Mouse (Mus musculus) lung, embryonic 16.5 days (tissue): ENCODE measurements at regions not wholly inside any gene's neighbourhood (a gene's known extent, or its start where the extent isn't known, plus 50 kb on each side); places are given as distances from the start of the nearest gene placed in this dataset.
"Not testable (repeated sequence)": the region's sequence is repeated elsewhere in the genome, so short reads cannot be mapped to it uniquely, and the experiment has no call there.

Source experiments
- ATAC-seq: fragments of 200-750 bp; cut with Nextera tagmentation; 2 replicates; pipeline ENCODE4 v1.8.0; 2017; ENCODE audit warnings: low read depth, mild to moderate bottlenecking, moderate library complexity
- H3K27ac ChIP-seq: fragments of 300-500 bp; sonication (generic); 2 replicates; pipeline ENCODE4 v1.5.1; 2014; ENCODE audit warnings: mild to moderate bottlenecking, control low read depth, low read length
- H3K27me3 ChIP-seq: fragments of 300-500 bp; sonication (generic); 2 replicates; pipeline ENCODE4 v1.6.1; 2014; ENCODE audit warnings: low read depth, low read length, mixed read lengths; ENCODE audit not compliant: control insufficient read depth, insufficient read depth
- H3K36me3 ChIP-seq: fragments of 300-500 bp; sonication (generic); 2 replicates; pipeline ENCODE4 v1.6.1; 2014; ENCODE audit warnings: low read length; ENCODE audit not compliant: control insufficient read depth, insufficient read depth
- H3K4me1 ChIP-seq: fragments of 300-500 bp; sonication (generic); replicated peaks from 2 replicates; pipeline ENCODE4 v1.6.1; 2014; ENCODE audit warnings: low read length, mixed read lengths; ENCODE audit not compliant: control insufficient read depth, insufficient read depth
- H3K4me2 ChIP-seq: fragments of 300-500 bp; sonication (generic); 2 replicates; pipeline ENCODE4 v1.6.1; 2014; ENCODE audit warnings: low read depth, low read length, control low read depth
- H3K4me3 ChIP-seq: fragments of 300-500 bp; sonication (generic); 2 replicates; pipeline ENCODE4 v1.5.1; 2014; ENCODE audit warnings: mild to moderate bottlenecking, low read length, control low read depth
- H3K9ac ChIP-seq: fragments of 300-500 bp; sonication (generic); 2 replicates; pipeline ENCODE4 v1.6.1; 2014; ENCODE audit warnings: low read length, control low read depth
- H3K9me3 ChIP-seq: fragments of 300-500 bp; sonication (generic); 2 replicates; pipeline ENCODE4 v1.6.1; 2016; ENCODE audit warnings: low read length; ENCODE audit not compliant: control insufficient read depth
- WGBS: fragments of 180-500 bp; shearing (Covaris S2); extraction: QIAGEN DNeasy Blood & Tissue Kit; methylation state at CpG from one replicate; pipeline ENCODE4 v1.1.7; 2014; 5-methylcytosine and 5-hydroxymethylcytosine counted together

DNA sequence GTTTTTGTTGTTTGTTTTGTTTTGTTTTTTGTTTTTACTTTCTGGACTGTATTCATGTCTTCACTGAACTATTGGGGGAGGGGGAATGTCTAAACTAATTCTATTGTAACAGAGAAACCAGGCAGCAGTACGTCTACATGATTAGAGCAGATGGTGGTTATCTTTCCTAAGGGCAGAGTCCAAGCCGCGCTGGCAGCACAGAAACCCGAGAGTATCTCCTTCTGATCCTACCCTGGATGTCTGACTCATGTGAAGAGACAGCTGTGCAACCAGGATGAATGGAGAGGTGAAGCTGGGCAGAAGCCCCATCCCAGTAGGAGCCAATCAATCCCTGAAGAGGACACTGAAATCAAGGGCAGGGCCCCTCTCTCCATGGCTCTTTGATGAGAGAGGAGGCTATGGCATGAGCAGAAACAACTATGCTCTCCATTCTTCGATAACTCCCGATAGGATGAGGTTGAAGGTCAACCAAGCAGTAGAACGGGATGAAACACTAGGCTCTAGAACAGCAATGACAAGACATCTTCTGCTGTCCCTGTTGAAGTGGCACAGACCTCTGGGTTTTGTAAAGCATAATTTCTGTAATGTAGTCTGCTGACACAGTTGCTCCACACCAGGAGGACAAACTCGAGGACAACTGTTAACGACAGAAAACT, 591.1 kb downstream of the Dad1 start:
- ATAC-seq, H3K27me3 ChIP-seq, H3K4me2 ChIP-seq, H3K36me3 ChIP-seq, H3K27ac ChIP-seq, H3K9me3 ChIP-seq, H3K4me3 ChIP-seq, H3K9ac ChIP-seq, H3K4me1 ChIP-seq: not testable (repeated sequence)
- WGBS: 62% methylated on average over 7 of the region's 9 CpGs

DNA sequence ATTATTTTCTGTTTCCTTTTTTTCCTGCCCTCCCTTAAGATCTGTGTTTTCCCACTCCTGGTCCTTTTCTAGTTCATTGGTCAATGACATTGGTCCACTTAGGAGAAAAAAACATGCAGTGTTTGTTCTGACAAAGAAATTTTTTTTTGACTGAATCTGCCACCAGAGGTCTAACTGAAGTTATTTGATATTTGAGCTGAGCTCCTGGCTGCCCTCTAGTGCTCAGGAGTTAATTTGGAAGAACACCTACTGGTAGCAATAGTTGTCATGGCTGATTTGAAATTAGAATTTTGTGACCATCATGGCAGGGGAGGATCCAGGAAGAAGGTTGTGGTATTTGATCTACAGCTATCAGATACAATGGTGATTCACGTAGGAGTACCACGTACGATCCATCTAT, 599.2 kb downstream of the Dad1 start:
- not testable (repeated sequence) for H3K9ac ChIP-seq, H3K4me2 ChIP-seq, H3K4me1 ChIP-seq, ATAC-seq, H3K9me3 ChIP-seq, H3K27me3 ChIP-seq, H3K36me3 ChIP-seq, H3K4me3 ChIP-seq, H3K27ac ChIP-seq
- WGBS: 88% methylated on average over 3 of the region's 3 CpGs

DNA sequence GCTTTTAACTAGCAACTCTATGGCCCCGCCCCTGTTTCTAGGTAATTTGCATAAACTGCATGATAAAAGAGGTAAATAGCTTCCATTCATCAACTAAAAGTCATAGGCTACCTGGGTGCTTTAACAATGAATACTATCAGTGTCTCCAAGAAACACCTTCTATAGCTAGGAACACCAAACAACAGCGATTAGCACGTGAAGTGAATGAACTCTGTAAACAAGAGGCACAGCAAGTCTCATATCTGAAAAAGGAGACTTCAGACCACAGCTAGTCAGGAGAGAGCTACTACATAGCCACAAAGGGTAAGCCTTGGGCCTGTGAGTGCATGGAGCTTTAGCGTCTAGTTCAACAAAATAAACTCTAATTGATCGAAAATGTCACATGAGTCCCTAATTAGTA, 602.8 kb downstream of the Dad1 start:
- H3K27me3 ChIP-seq, ATAC-seq: not testable (repeated sequence)
- 59% methylated on average over 4 of the region's 5 CpGs for WGBS

DNA sequence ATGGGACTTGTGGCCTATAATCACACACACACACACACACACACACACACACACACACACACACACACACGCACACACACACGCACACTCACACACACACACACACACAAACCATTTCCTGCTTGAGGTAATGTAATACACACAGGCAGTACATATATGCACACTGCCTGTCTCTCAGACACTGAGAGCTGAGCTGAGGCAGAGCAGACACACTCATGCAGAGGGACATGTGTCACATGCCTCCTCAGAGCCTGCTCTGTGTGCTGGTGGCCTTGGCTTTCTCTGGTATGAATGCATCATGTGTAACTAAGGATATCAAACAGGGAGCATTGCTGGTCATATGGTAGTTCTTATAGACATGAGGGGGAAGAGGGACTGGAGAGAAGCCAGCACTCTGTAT, 604.7 kb downstream of the Dad1 start:
- not testable (repeated sequence) for H3K9me3 ChIP-seq, H3K4me2 ChIP-seq, H3K36me3 ChIP-seq, H3K9ac ChIP-seq, H3K27me3 ChIP-seq, ATAC-seq, H3K27ac ChIP-seq, H3K4me3 ChIP-seq, H3K4me1 ChIP-seq
- 77% methylated on average over 2 of the region's 2 CpGs for WGBS

More for the DNA sequence above, 602.8 kb downstream of the Dad1 start:
- not testable (repeated sequence) for H3K27ac ChIP-seq, H3K4me2 ChIP-seq, H3K4me1 ChIP-seq, H3K36me3 ChIP-seq, H3K4me3 ChIP-seq, H3K9me3 ChIP-seq, H3K9ac ChIP-seq

DNA sequence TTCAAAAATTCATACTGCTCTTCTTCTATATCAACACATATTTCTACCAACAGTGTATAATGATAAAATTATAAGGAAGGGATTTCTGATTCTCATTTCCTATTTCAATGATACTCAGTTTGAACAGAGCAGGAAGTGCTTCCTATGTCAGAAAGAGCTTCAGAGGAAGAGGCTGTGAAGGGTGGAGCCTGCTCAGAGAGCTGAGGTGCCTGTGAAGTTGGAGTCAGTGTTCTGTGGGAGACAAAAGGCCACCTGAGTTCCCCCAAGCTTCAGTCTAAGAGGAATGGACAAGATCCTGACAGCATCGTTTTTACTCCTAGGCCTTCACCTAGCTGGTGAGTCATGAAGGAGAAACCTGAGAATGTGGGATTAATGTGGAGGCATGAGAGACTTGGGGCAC, 613.5 kb downstream of the Dad1 start:
- not testable (repeated sequence) for H3K9me3 ChIP-seq, H3K4me1 ChIP-seq, H3K27ac ChIP-seq, H3K27me3 ChIP-seq, ATAC-seq, H3K36me3 ChIP-seq, H3K4me3 ChIP-seq, H3K4me2 ChIP-seq, H3K9ac ChIP-seq
- WGBS: 9% methylated on average over 1 of the region's 1 CpGs

DNA sequence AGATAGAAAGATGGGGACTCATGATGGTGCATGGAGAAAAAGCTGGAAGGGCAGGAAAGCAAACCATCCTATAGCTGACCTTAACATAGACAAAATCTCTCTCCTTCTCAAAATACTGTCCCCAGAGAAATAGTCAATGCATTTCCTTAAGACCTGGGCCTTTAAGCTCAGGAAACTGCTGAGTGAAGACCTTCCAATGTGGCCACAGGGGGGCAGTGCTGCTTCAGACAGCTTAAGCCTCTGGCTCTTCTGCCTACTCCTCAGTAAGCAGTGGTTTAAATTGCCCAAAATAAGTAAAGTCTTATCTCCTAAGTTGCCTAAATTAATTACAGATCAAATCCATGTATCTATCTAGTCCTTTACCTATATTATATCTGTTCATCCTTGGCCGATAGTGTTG, 616.2 kb downstream of the Dad1 start:
- H3K27ac ChIP-seq, ATAC-seq, H3K4me1 ChIP-seq, H3K27me3 ChIP-seq, H3K9ac ChIP-seq, H3K36me3 ChIP-seq, H3K4me2 ChIP-seq, H3K4me3 ChIP-seq, H3K9me3 ChIP-seq: not testable (repeated sequence)
- WGBS: 78% methylated on average over 1 of the region's 1 CpGs

DNA sequence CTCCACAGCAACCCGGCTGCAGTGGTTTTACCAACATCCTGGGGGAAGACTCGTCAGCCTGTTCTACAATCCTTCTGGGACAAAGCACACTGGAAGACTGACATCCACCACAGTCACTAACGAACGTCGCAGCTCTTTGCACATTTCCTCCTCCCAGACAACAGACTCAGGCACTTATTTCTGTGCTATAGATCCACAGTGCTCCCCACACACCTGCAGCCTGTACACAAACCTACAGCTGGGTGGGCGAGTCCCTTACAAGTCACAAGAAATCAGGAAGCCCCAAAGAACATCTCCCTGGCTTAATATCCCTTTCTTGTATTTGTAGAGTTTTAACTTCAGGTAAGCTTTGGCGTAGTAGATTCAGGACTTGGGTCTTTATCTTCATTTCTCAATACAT, 618.7 kb downstream of the Dad1 start:
- H3K27ac ChIP-seq, H3K4me1 ChIP-seq, H3K27me3 ChIP-seq, H3K9ac ChIP-seq, H3K4me2 ChIP-seq, H3K36me3 ChIP-seq, ATAC-seq, H3K9me3 ChIP-seq, H3K4me3 ChIP-seq: not testable (repeated sequence)
- WGBS: 55% methylated on average over 7 of the region's 7 CpGs

DNA sequence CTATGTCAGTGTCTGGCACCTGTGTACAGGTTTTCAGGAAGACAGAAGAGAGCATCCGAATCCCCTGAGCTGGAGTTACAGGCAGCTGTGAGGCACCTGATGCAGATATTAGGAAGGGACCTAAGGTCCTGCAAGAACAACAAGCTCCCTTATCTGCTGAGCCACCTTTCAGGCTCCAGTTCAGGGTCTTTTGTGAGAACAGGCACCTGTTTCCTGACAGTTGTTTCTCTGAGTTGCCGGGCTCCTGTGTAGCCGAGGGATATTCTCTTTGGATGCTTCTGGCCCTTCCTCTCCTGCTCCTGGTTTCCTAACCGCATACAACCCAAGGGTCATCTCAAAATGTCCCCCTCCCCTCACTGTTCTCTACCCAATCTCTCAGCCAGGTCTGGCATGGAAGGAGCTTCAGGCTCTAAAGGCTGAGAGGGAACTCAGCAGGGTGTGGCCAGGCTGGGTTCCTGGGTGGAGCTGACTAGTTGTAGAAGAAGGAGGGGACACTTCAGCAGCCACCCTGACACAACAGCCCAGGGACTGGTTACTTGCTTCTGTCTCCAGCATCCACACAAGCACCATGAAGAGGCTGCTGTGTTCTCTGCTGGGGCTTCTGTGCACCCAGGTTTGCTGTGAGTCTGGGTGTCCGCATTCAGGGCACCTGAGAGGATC, 619.5 kb downstream of the Dad1 start:
- H3K9me3 ChIP-seq, H3K4me3 ChIP-seq, H3K9ac ChIP-seq, H3K4me2 ChIP-seq, H3K4me1 ChIP-seq, H3K36me3 ChIP-seq, ATAC-seq, H3K27me3 ChIP-seq, H3K27ac ChIP-seq: not testable (repeated sequence)
- 21% methylated on average over 5 of the region's 5 CpGs for WGBS

DNA sequence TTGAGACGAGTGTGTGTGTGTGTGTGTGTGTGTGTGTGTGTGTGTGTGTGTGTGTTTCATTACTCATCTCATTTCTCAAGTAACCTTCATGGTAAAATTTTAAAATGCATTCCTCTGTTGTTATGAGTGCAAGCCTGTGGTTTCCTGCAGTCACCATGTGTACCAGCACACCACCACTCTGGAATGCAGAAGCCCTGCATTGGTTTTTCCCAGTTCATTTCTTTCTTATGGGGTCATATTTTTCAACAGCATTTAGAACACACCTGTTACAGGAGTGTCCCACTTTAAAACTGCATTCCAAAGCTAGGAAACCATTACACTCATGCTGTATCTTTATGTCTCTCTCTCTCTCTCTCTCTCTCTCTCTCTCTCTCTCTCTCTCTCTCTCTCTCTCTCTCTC, 620.2 kb downstream of the Dad1 start:
- H3K36me3 ChIP-seq, H3K9ac ChIP-seq, H3K27ac ChIP-seq, H3K4me3 ChIP-seq, H3K27me3 ChIP-seq, H3K9me3 ChIP-seq, ATAC-seq, H3K4me1 ChIP-seq, H3K4me2 ChIP-seq: not testable (repeated sequence)
- WGBS: 28% methylated on average over 1 of the region's 1 CpGs

DNA sequence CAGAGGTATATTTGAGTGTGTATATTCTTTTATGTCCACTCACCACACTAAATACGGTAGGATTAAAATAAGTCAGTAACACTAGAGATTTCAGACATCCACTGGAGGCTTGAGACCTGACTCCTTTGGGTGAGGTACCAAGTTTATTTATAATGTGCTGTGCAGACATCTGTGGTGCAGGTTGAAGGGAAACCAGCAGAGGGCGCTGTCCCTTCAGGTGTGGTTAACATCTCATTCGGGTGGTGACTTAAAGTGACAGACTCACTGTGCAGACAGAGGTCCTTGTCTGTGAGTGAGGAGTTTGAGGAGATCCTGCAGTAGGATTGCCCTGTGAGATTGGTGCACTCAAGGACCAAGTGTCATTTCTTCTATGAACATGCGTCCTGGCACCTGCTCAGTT, 632.5 kb downstream of the Dad1 start:
- not testable (repeated sequence) for H3K4me2 ChIP-seq, H3K27me3 ChIP-seq, ATAC-seq, H3K9ac ChIP-seq, H3K4me3 ChIP-seq, H3K9me3 ChIP-seq, H3K4me1 ChIP-seq, H3K27ac ChIP-seq, H3K36me3 ChIP-seq
- 54% methylated on average over 4 of the region's 4 CpGs for WGBS
